Mouse (Mus musculus): ENCODE measurements at regions not wholly inside any gene's neighbourhood (a gene's known extent, or its start where the extent isn't known, plus 50 kb on each side); places are given as distances from the start of the nearest gene placed in this dataset.

GRCm38 (mm10) chr17:9743342-9743741 lies 73.8 kb upstream of the Pabpc6 start:
- no peak for TF ChIP-seq CTCF (IDR thresholded peaks at IDR 0.05)
- no peak for TF ChIP-seq EP300 (IDR thresholded peaks at IDR 0.05)

All from lung, postnatal 0 days (tissue).